19 mouse cellular contexts compared by ENCODE assay signal in genomic region chr4:84065457-84066124, GRCm38 (mm10).
A peak's percentile ranks its signal among the peaks of the same experiment; 100 is the strongest.
DNase-seq lines count a peak whose midpoint lies in the region; ATAC-seq and TF ChIP-seq lines count a peak whose summit lies in the region.
"Had no signal": no experiment of that assay in that cellular context is flagged by ENCODE, and none has a peak within 500 bp of the region (broad histone marks: within the 10 kb centered on the region; RNA-seq: fewer than 3 reads in every experiment).

No protein-coding gene starts in this region.

- H3K4me3 ChIP-seq in lung, embryonic 14.5 days (ENCODE audit: low read depth, low read length): no peak overlapping the region
- no peak overlapping the region for H3K4me3 ChIP-seq in embryonic facial prominence, embryonic 11.5 days (ENCODE audit: low read depth, low read length)
- no peak overlapping the region for H3K4me3 ChIP-seq in limb, embryonic 10.5 days
- H3K4me3 ChIP-seq: erythroblast, embryonic 14.5 days; forebrain, embryonic 15.5 days; midbrain, embryonic 13.5 days; myocyte had no signal

- H3K9ac ChIP-seq in lung, embryonic 14.5 days: no peak overlapping the region
- no peak overlapping the region for H3K9ac ChIP-seq in embryonic facial prominence, embryonic 11.5 days (replicated peaks; ENCODE audit: low read length)
- H3K9ac ChIP-seq: forebrain, embryonic 15.5 days; liver, postnatal 0 days; midbrain, embryonic 13.5 days had no signal

- no peak for ATAC-seq in lung, embryonic 14.5 days (ENCODE audit: insufficient read depth)
- no peak for ATAC-seq in embryonic facial prominence, embryonic 11.5 days (replicated peaks; ENCODE audit: insufficient number of reproducible peaks, low FRiP score, low TSS enrichment, low read depth)
- ATAC-seq in CD4-positive, CD25-positive, alpha-beta regulatory T cell, adult 4 months: no peak
- ATAC-seq: activated CD4-positive, CD25-positive, alpha-beta regulatory T cell, adult 4 months; liver, postnatal 0 days; Patski had no signal

- peaks cover 11% of the 10 kb centered on the region; the same call in 1 of the 2 replicates for H3K4me1 ChIP-seq in lung, embryonic 14.5 days (ENCODE audit: insufficient read depth)
- H3K4me1 ChIP-seq in embryonic facial prominence, embryonic 11.5 days (ENCODE audit: control insufficient read depth, insufficient read depth, low read length): no peaks in the 10 kb centered on the region; the same call in 1 of the 2 replicates
- H3K4me1 ChIP-seq in limb, embryonic 10.5 days: peaks cover 41% of the 10 kb centered on the region

- H3K36me3 ChIP-seq in lung, embryonic 14.5 days (ENCODE audit: insufficient read depth): no peaks in the 10 kb centered on the region
- H3K36me3 ChIP-seq in embryonic facial prominence, embryonic 11.5 days (replicated peaks; ENCODE audit: control insufficient read depth, insufficient read depth, low read depth, low read length): no peaks in the 10 kb centered on the region
- H3K36me3 ChIP-seq in limb, embryonic 10.5 days: no peaks in the 10 kb centered on the region
- H3K36me3 ChIP-seq: forebrain, embryonic 15.5 days; midbrain, embryonic 13.5 days had no signal

- H3K9me3 ChIP-seq in lung, embryonic 14.5 days (ENCODE audit: low read depth, low read length): no peaks in the 10 kb centered on the region
- H3K9me3 ChIP-seq in embryonic facial prominence, embryonic 11.5 days (replicated peaks; ENCODE audit: control insufficient read depth, low read length): no peaks in the 10 kb centered on the region
- no peaks in the 10 kb centered on the region for H3K9me3 ChIP-seq in limb, embryonic 10.5 days (replicated peaks)
- H3K9me3 ChIP-seq: forebrain, embryonic 15.5 days; midbrain, embryonic 13.5 days had no signal

- H3K27ac ChIP-seq in lung, embryonic 14.5 days (ENCODE audit: low read depth): no peak overlapping the region
- no peak overlapping the region for H3K27ac ChIP-seq in embryonic facial prominence, embryonic 11.5 days (replicated peaks; ENCODE audit: low read depth, low read length)
- peak overlapping the region; percentile 28; the same call in 1 of the 2 replicates for H3K27ac ChIP-seq in limb, embryonic 10.5 days
- H3K27ac ChIP-seq: forebrain, embryonic 15.5 days; midbrain, embryonic 13.5 days had no signal

- TF ChIP-seq CTCF in lung, embryonic 14.5 days (IDR thresholded peaks at IDR 0.05; ENCODE audit: low read depth): no peak

- H3K27me3 ChIP-seq in lung, embryonic 14.5 days (ENCODE audit: insufficient read depth, low read length): no peaks in the 10 kb centered on the region
- H3K27me3 ChIP-seq in embryonic facial prominence, embryonic 11.5 days (ENCODE audit: control insufficient read depth, insufficient read depth, low read length): no peaks in the 10 kb centered on the region
- 0 out of 2 replicates have a peak, but pooled peaks cover 4% of the 10 kb centered on the region for H3K27me3 ChIP-seq in limb, embryonic 10.5 days (ENCODE audit: low read depth, poor library complexity, severe bottlenecking)
- H3K27me3 ChIP-seq: forebrain, embryonic 15.5 days; Patski had no signal

- peak; percentile 30 for DNase-seq in lung, embryonic 14.5 days
- DNase-seq in lung, postnatal 25 days (ENCODE audit: low spot score): no peak
- peak; percentile 48 for DNase-seq in Muller cell, postnatal 12 days (ENCODE audit: inconsistent ontology term)
- DNase-seq in embryonic facial prominence, embryonic 11.5 days (ENCODE audit: low spot score): peak; percentile 7
- no peak for DNase-seq in limb, embryonic 10.5 days (ENCODE audit: low spot score)
- no peak for DNase-seq in layer of hippocampus, adult 9-11 months
- DNase-seq: adrenal gland, postnatal 14 days; cerebellum, adult 9-11 months; gastrocnemius, postnatal 25 days; layer of hippocampus, postnatal 36 days; liver; liver, postnatal 0 days had no signal

- WGBS in lung, embryonic 14.5 days: 25% methylated on average over 12 of the region's 12 CpGs
- 37% methylated on average over 12 of the region's 12 CpGs for WGBS in embryonic facial prominence, embryonic 11.5 days
- WGBS in limb, embryonic 10.5 days: 49% methylated on average over 12 of the region's 12 CpGs

- peak overlapping the region; percentile 0; the same call in 1 of the 2 replicates for H3K4me2 ChIP-seq in lung, embryonic 14.5 days
- H3K4me2 ChIP-seq in embryonic facial prominence, embryonic 11.5 days (ENCODE audit: low read depth, low read length): no peak overlapping the region
- H3K4me2 ChIP-seq: forebrain, embryonic 15.5 days; midbrain, embryonic 13.5 days had no signal

Comparison
In these comparisons a context has a peak if more than half of its experiments do, and no peak if none do; other contexts are left out.
1. DNase-seq: peak in lung, embryonic 14.5 days (single experiment), Muller cell, postnatal 12 days (single experiment) and embryonic facial prominence, embryonic 11.5 days (single experiment); none in lung, postnatal 25 days (single experiment), limb, embryonic 10.5 days (single experiment) and layer of hippocampus, adult 9-11 months (single experiment).